Mouse (Mus musculus) lung, adult 18-20 months (tissue): ENCODE data around the gene Ccnt1.
"Not testable (repeated sequence)": the region's sequence is repeated elsewhere in the genome, so short reads cannot be mapped to it uniquely, and the experiment has no call there.

Experiments
- DNase-seq, 2 experiments: peaks; one replicate each; pipeline ENCODE4 v3.0.0; 2022; ENCODE audit warnings: mixed read lengths in 2 of 2

Gene Ccnt1

GRCm38 (mm10) chr15:98594193-98594592 is 23.5 kb upstream of the Ccnt1 start:
- no peak for DNase-seq

- no peak for DNase-seq
Measured at GRCm38 (mm10) chr15:98591396-98591795, 20.7 kb upstream of the Ccnt1 start.

GRCm38 (mm10) chr15:98589640-98590336 is 19.1 kb upstream of the Ccnt1 start:
- DNase-seq, result no peak

- no peak for DNase-seq
Measured at GRCm38 (mm10) chr15:98587751-98588150, 17.0 kb upstream of the Ccnt1 start.

- not testable (repeated sequence) for DNase-seq
Measured at GRCm38 (mm10) chr15:98586141-98586540, 15.4 kb upstream of the Ccnt1 start.

GRCm38 (mm10) chr15:98585421-98585820 is 14.7 kb upstream of the Ccnt1 start:
- no peak for DNase-seq

- DNase-seq, result no peak
Measured at GRCm38 (mm10) chr15:98582996-98583395, 12.3 kb upstream of the Ccnt1 start.

GRCm38 (mm10) chr15:98582410-98582809 is 11.7 kb upstream of the Ccnt1 start:
- DNase-seq, result no peak

GRCm38 (mm10) chr15:98579795-98580464 is 9.2 kb upstream of the Ccnt1 start:
- peak; percentile 77 to 80 for DNase-seq

- DNase-seq, result no peak
Measured at GRCm38 (mm10) chr15:98579310-98579709, 8.6 kb upstream of the Ccnt1 start.

- DNase-seq, result no peak
Measured at GRCm38 (mm10) chr15:98573293-98573692, 2.6 kb upstream of the Ccnt1 start.

GRCm38 (mm10) chr15:98569795-98570365 is 843 bp downstream of the Ccnt1 start:
- DNase-seq, result no peak

- DNase-seq, result no peak
Measured at GRCm38 (mm10) chr15:98569216-98569615, 1.5 kb downstream of the Ccnt1 start.

GRCm38 (mm10) chr15:98568256-98569033 is 2.3 kb downstream of the Ccnt1 start:
- peak in 1 of 2 experiments; percentile 10 for DNase-seq

- DNase-seq, result peak; percentile 100
Measured at GRCm38 (mm10) chr15:98567278-98568134, 3.2 kb downstream of the Ccnt1 start.

- no peak for DNase-seq
Measured at GRCm38 (mm10) chr15:98566973-98567277, 3.8 kb downstream of the Ccnt1 start.

- no peak for DNase-seq
Measured at GRCm38 (mm10) chr15:98557186-98557585, 13.5 kb downstream of the Ccnt1 start.

GRCm38 (mm10) chr15:98555881-98556280 is 14.8 kb downstream of the Ccnt1 start:
- no peak for DNase-seq

- DNase-seq, result no peak
Measured at GRCm38 (mm10) chr15:98552758-98553157, 18.0 kb downstream of the Ccnt1 start.

- DNase-seq, result no peak
Measured at GRCm38 (mm10) chr15:98546843-98547242, 23.9 kb downstream of the Ccnt1 start.

GRCm38 (mm10) chr15:98545151-98545550 is 25.6 kb downstream of the Ccnt1 start:
- no peak for DNase-seq

- DNase-seq, result no peak
Measured at GRCm38 (mm10) chr15:98543341-98543740, 27.4 kb downstream of the Ccnt1 start.
